Mouse (Mus musculus): ENCODE data around the gene Fhit. TPM values are rescaled to one million over a fixed set of nuclear protein-coding genes. Genes with fewer than 3 reads are reported as not detected.

Fhit gene
- polyA plus RNA-seq, 1 experiment: 3.7 TPM

DNA sequence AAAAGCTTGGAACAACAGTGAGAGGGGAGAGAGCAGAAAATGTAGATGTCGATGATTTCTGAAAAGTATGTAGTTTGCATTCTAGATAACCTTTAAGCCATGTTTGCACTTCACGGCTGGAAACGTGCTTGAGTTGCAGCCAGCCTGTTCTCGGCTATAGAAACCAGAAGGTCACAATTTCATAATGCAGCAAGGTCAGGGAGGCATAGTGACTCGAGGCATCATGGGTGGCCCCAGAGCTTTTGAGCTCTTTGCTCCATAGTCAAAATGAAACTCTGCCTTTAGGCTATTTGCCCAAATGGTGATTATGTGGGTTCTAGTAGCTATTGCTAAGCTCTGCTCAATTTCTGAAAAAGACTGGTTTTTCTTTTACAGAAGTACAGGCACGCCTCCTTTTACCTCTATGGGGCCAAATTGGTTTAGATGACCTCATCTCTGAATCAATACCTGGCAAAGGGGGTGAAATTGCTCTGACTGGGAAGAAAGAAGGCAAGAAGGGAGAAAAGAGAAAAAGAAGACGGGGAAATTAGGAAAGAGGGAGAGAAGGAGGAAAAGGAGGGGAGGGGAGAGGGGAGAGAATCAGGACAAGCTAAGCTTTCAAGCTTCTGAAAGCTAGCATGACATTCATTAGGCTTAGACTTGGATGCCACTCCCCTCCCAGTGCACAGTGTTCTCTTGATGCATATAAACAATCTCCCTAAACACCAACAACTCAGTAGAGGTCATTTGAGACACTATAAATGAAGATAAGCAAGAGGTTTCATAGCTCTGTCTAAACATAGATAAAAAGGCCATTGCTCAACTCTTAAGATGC lies 1148.6 kb downstream of the Fhit start:
- Histone ChIP-seq H3K27me3 (ENCODE audit: control insufficient read depth, insufficient read depth, low read length) (no peaks in the 10 kb centered on the region), H3K36me3 (ENCODE audit: control insufficient read depth, insufficient read depth, low read length) (no peaks in the 10 kb centered on the region), H3K4me1 (ENCODE audit: control insufficient read depth, insufficient read depth, insufficient read length, low read length) (no peaks in the 10 kb centered on the region), H3K4me3 (ENCODE audit: low read depth, low read length) (no peak overlapping the region), H3K27ac (ENCODE audit: insufficient read depth, low read depth, low read length) (no peak overlapping the region)
- WGBS: 37% methylated on average over 7 of the region's 7 CpGs
- TF ChIP-seq CTCF (IDR thresholded peaks at IDR 0.05; ENCODE audit: extremely low read depth, insufficient read length, insufficient replicate concordance, low read depth, low read length) (no peak), POLR2A (IDR thresholded peaks at IDR 0.05; ENCODE audit: low read depth, low read length) (no peak)

DNA sequence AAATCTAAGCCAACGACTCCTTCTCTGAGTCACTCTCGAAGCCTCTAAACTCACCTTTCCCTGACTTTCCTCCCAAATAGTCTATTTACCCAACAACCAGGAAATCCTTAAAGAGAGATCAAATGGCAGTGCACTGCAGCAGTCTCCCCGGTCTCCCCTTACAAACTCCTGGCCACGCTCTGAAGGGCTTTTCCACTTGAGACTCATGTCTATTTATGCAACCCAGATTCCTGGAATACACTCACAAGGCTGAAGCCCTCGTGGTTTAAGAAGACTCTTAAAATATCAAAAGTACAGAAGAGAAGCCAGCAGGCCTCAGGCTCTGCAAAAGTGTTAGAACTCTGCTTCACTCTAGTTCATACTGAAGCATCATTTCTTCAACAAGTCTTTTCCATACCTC lies 1155.6 kb downstream of the Fhit start:
- Histone ChIP-seq H3K4me3 (ENCODE audit: low read depth, low read length) (no peak overlapping the region), H3K36me3 (ENCODE audit: control insufficient read depth, insufficient read depth, low read length) (no peaks in the 10 kb centered on the region), H3K27ac (ENCODE audit: insufficient read depth, low read depth, low read length) (no peak overlapping the region), H3K27me3 (ENCODE audit: control insufficient read depth, insufficient read depth, low read length) (no peaks in the 10 kb centered on the region), H3K4me1 (ENCODE audit: control insufficient read depth, insufficient read depth, insufficient read length, low read length) (no peaks in the 10 kb centered on the region)
- TF ChIP-seq POLR2A (IDR thresholded peaks at IDR 0.05; ENCODE audit: low read depth, low read length): no peak
- WGBS: 72% methylated on average over 5 of the region's 5 CpGs

DNA sequence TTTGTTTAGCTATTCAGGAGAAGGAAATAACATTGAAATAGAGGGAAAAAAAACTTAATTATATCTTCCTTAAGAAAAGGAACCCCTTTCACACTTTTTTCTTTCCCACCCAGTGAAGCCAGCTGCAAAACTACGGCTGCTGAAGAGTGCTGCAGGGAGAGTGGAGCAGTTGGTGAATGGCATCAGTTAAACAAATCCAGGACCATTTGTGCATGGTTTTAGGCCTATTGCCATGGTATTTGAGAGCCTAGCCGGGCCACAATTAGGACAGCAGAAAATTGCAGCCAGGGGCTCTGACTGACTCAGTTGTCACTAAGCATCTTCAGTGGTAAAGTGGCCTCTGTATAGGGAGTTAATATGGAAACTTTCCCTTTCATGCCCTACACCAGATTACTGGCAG lies 1158.0 kb downstream of the Fhit start:
- whole genome bisulfite sequencing: 82% methylated on average over 2 of the region's 2 CpGs
- TF ChIP-seq CTCF (IDR thresholded peaks at IDR 0.05; ENCODE audit: extremely low read depth, insufficient read length, insufficient replicate concordance, low read depth, low read length): no peak
- no peak for TF ChIP-seq POLR2A (IDR thresholded peaks at IDR 0.05; ENCODE audit: low read depth, low read length)
- Histone ChIP-seq H3K36me3 (ENCODE audit: control insufficient read depth, insufficient read depth, low read length) (no peaks in the 10 kb centered on the region), H3K4me1 (ENCODE audit: control insufficient read depth, insufficient read depth, insufficient read length, low read length) (no peaks in the 10 kb centered on the region), H3K27me3 (ENCODE audit: control insufficient read depth, insufficient read depth, low read length) (no peaks in the 10 kb centered on the region), H3K4me3 (ENCODE audit: low read depth, low read length) (no peak overlapping the region), H3K27ac (ENCODE audit: insufficient read depth, low read depth, low read length) (no peak overlapping the region)

DNA sequence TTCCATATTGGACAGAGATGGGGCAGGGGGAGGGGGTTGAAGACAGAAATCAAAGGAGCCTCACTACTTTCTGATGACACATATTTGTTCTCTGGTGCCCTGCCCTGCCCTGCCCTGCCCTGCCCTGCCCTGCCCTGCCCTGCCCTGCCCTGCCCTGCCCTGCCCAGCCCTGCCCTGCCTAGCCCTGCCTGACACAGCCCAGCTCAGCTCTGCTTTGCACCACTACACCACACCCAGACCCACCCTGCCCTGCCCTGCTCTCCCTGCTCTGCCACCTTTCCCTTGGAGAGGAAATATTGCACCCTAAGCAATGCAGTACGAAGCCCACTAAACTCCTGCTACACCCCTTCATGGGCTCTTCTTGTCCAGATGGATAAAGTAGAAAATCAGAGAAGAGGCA lies 1171.2 kb downstream of the Fhit start:
- Histone ChIP-seq H3K4me3 (ENCODE audit: low read depth, low read length) (no peak overlapping the region), H3K27ac (ENCODE audit: insufficient read depth, low read depth, low read length) (no peak overlapping the region), H3K27me3 (ENCODE audit: control insufficient read depth, insufficient read depth, low read length) (no peaks in the 10 kb centered on the region), H3K4me1 (ENCODE audit: control insufficient read depth, insufficient read depth, insufficient read length, low read length) (no peaks in the 10 kb centered on the region), H3K36me3 (ENCODE audit: control insufficient read depth, insufficient read depth, low read length) (no peaks in the 10 kb centered on the region)
- TF ChIP-seq CTCF (IDR thresholded peaks at IDR 0.05; ENCODE audit: extremely low read depth, insufficient read length, insufficient replicate concordance, low read depth, low read length): no peak
- TF ChIP-seq POLR2A (IDR thresholded peaks at IDR 0.05; ENCODE audit: low read depth, low read length): no peak
- WGBS: 66% methylated on average over 1 of the region's 1 CpGs

DNA sequence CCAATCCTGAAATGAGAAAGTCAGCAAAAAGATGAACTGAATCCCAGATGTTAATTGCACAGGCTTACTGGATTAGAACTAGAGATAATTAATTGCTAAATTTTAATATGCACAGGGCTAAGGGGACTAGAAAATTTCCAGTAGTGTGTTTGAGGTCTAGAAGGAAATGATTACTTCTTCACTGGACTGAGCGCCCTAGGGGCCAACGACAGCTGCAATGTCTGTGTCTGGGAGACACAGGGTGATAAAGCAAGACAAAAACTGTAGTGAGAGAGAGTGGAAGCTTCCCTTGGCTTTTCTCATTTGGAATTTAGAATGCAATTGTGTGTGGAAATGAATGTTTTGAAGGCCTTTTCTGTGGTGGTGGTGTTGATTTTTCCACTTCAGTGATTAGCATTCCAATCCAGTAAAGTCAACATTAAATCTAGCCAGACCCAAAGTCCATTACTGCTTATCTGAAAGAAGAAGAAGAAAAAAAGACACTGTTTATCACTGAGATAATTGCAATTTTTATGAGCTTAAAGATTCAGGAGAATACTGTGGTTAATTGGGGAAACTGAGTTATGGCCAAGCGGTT lies 1184.8 kb downstream of the Fhit start:
- Histone ChIP-seq H3K27ac (ENCODE audit: insufficient read depth, low read depth, low read length) (no peak overlapping the region), H3K4me1 (ENCODE audit: control insufficient read depth, insufficient read depth, insufficient read length, low read length) (no peaks in the 10 kb centered on the region), H3K27me3 (ENCODE audit: control insufficient read depth, insufficient read depth, low read length) (no peaks in the 10 kb centered on the region), H3K36me3 (ENCODE audit: control insufficient read depth, insufficient read depth, low read length) (no peaks in the 10 kb centered on the region), H3K4me3 (ENCODE audit: low read depth, low read length) (no peak overlapping the region)
- 40% methylated on average over 3 of the region's 3 CpGs for WGBS
- no peak for TF ChIP-seq CTCF (IDR thresholded peaks at IDR 0.05; ENCODE audit: extremely low read depth, insufficient read length, insufficient replicate concordance, low read depth, low read length)
- TF ChIP-seq POLR2A (IDR thresholded peaks at IDR 0.05; ENCODE audit: low read depth, low read length): no peak

DNA sequence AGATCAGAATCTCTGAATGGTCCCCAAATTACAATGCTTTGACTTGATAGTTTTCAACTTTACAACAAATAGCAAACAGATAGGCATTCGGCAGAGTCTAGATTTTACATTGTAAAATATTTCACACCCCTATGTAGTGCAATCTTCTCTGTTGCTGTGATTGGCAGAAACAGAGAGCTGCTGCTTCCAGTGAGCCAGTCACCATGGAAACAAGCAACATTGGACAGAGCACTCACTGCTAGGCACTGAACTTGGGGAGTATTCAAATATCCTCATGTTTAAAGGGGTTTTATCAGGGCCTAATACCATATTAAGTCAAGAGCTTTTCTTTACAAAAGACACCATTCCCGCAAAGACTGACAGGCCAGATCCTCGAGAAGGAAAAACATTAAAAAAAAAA lies 1187.4 kb downstream of the Fhit start:
- no peak overlapping the region for H3K27ac ChIP-seq (ENCODE audit: insufficient read depth, low read depth, low read length)
- no peaks in the 10 kb centered on the region for H3K27me3 ChIP-seq (ENCODE audit: control insufficient read depth, insufficient read depth, low read length)
- WGBS: 72% methylated on average over 3 of the region's 3 CpGs
- no peak for TF ChIP-seq POLR2A (IDR thresholded peaks at IDR 0.05; ENCODE audit: low read depth, low read length)
- TF ChIP-seq CTCF (IDR thresholded peaks at IDR 0.05; ENCODE audit: extremely low read depth, insufficient read length, insufficient replicate concordance, low read depth, low read length): no peak
- H3K4me3 ChIP-seq (ENCODE audit: low read depth, low read length): no peak overlapping the region
- H3K4me1 ChIP-seq (ENCODE audit: control insufficient read depth, insufficient read depth, insufficient read length, low read length): no peaks in the 10 kb centered on the region
- H3K36me3 ChIP-seq (ENCODE audit: control insufficient read depth, insufficient read depth, low read length): no peaks in the 10 kb centered on the region

DNA sequence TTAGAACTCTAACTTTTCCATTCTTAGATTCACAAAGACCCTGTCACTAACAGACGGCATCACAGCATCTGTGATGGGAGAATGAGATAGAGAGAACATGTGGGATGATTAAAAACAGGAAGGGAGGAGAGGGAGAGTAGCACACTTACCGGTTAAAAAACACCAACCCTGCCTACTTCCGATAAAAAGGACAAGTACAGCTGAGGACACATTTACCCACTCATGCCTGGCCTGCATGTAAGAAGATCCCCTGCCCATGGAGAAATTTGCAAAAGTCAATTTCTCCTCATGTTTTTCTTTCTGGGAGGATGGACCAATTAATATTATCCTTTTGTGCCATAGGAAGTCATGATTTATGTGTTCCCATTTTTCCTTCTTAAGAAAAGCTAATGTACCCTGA lies 1198.0 kb downstream of the Fhit start:
- TF ChIP-seq CTCF (IDR thresholded peaks at IDR 0.05; ENCODE audit: extremely low read depth, insufficient read length, insufficient replicate concordance, low read depth, low read length) (no peak), POLR2A (IDR thresholded peaks at IDR 0.05; ENCODE audit: low read depth, low read length) (no peak)
- Histone ChIP-seq H3K4me1 (ENCODE audit: control insufficient read depth, insufficient read depth, insufficient read length, low read length) (no peaks in the 10 kb centered on the region), H3K27me3 (ENCODE audit: control insufficient read depth, insufficient read depth, low read length) (no peaks in the 10 kb centered on the region), H3K36me3 (ENCODE audit: control insufficient read depth, insufficient read depth, low read length) (no peaks in the 10 kb centered on the region), H3K27ac (ENCODE audit: insufficient read depth, low read depth, low read length) (no peak overlapping the region), H3K4me3 (ENCODE audit: low read depth, low read length) (no peak overlapping the region)
- 88% methylated on average over 3 of the region's 3 CpGs for WGBS

Data from small intestine, adult 2 months (tissue).